Mouse (Mus musculus) left cerebral cortex, postnatal 10 days (tissue): Measurements from ENCODE around the gene Pnpla2. TPM values are rescaled to one million over a fixed set of nuclear protein-coding genes. Genes with fewer than 3 reads are reported as not detected.
A peak's percentile ranks its signal among the peaks of the same experiment; 100 is the strongest.

Experiments used
- DNase-seq, 2 experiments: peaks; one replicate each; pipeline ENCODE4 v3.0.0; 2021 to 2022; ENCODE audit warnings: low spot score in 2 of 2, mixed read lengths in 1 of 2; ENCODE audit errors: extremely low spot score in 1 of 2
- intact Hi-C: fragments of 180-260 bp; cut with DNase I; formaldehyde crosslinking; loops from one replicate; pipeline ENCODE4 v1.15.1; 2025
- total RNA-seq, 2 experiments: library from RNA; stranded (reverse); gene quantifications; 2 replicates each; pipeline ENCODE4 v1.2.3; 2021

Pnpla2 gene
- total RNA-seq, 2 experiments from 2014 or later: 19.2 to 25.5 TPM

DNA sequence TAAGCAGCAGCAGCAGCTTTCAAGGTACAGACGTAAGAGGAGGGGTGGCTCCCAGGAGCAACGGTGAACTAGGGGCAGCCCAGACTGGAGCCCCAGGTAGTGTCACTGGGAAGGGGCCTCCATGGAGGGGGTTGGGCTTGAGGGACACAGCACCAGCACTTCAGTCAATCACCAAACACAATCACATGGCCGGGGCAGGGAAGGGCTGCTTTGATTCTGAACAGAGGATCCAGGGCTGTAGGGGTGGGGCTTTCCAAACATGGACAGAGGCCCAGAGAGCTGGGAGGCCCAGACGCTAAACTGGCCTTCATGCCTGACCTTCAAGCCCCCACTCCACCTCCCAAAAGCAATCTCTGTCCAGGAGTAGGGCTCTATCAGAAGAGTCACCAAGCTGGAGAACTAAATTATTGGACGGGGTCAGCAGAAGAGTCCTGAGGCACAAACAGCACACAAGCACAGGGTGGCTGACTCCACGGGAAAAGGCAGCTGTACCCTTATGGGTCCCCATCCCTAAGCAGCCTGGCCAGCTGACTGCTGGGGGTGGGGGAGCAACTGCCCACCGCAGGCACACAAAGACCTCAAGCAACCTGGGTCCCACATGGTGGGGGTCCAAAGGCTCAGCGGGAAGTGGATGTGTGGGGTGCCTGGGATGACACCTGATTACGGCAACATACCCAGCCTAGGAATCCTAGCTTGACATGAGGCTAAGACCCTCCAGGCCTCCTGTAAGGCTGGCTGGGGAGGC lies 25.0 kb upstream of the Pnpla2 start:
- DNase-seq: peak in 1 of 2 experiments; percentile 34
- intact Hi-C loops: no loop called here

DNA sequence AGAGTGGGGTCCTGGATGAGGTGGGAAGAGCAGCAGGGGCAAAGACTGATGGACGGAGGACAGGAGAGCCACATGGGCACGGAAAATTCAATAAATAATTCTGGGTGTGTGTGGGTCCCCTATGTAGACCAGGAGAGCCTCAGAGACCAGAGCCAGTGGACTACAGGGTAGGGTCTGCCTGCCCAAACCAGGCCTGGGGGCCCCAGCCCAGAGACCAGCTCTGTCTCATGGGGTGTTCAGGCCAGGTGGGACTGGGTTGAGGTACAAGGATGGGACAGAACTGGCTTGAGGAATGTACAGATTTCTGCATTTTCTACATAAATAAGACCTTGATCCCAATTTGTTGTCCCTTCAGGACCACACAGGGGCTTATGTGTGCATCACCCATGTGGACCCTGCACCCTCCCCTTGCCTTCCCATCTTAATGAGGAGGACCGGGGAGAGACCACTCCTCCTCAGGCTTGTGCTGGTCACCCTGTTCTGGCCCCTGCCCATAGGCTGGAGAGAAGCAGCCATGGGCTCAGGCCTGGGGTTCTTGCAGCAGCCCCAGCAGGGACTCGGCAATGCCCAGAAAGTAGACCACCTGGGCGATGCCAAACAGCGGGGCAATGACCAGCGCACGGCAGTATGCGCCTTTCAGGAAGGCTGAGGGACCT lies 24.3 kb upstream of the Pnpla2 start:
- DNase-seq: peak in 1 of 2 experiments; percentile 25
- intact Hi-C loops: no loop called here

DNA sequence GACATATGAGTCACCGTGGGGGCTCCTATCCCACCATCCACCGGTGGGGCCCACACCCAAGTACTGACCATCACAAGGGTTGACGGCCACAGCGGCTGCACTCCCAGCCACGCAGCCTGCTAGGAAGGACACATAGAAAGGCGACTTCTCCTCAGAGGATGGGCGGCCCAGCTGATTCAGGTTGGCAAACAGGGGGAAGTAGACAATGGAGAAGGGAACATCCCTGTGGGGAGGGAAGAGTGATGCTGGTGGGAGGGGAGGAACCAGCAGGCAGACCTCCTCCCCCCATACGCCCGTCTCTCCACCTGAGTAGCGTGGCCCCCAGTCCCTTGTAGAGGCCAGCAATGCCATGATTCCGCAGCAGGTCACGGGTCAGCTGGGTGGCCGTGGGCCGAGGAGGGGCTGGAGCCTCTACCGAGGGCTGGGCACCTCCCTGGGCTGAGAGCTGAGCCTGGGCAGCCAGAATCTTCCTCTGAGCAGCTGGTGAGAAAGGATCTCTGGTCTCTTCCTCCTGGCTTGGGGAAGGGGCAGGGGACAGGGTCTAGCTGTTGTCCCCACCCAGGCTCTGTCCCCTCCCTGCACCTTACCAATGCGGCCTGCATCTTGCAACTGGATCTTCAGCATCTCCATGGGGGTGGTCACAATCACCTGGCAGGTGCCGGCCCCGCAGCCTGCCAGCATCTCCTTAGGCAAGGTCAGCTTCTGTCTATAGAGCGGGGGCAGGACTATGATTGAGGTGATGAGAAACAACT lies 23.4 kb upstream of the Pnpla2 start:
- peak in 1 of 2 experiments; percentile 34 for DNase-seq
- intact Hi-C loops: no loop called here

DNA sequence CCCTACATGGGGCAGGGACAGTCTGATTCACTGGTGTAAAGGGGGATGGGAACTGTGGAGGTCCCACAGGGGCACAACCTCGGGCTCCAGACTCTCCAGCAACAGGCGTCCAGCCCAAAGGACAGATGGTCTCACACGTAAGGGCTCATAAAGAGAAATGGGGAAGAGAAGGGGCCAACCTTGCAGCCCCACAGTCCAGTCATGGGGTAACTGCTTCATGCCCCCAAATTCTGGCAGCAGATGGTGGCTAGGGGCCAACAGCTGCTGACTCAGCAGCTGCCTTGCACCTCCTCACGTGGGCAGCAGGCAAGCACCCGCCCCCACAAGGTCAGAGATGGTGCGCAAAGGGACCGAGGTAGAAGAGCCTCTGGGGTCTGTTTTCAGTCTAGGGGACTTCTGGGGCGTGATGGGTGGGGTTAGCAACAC lies 22.8 kb upstream of the Pnpla2 start:
- intact Hi-C loops: no loop called here
- peak in 1 of 2 experiments; percentile 38 for DNase-seq

DNA sequence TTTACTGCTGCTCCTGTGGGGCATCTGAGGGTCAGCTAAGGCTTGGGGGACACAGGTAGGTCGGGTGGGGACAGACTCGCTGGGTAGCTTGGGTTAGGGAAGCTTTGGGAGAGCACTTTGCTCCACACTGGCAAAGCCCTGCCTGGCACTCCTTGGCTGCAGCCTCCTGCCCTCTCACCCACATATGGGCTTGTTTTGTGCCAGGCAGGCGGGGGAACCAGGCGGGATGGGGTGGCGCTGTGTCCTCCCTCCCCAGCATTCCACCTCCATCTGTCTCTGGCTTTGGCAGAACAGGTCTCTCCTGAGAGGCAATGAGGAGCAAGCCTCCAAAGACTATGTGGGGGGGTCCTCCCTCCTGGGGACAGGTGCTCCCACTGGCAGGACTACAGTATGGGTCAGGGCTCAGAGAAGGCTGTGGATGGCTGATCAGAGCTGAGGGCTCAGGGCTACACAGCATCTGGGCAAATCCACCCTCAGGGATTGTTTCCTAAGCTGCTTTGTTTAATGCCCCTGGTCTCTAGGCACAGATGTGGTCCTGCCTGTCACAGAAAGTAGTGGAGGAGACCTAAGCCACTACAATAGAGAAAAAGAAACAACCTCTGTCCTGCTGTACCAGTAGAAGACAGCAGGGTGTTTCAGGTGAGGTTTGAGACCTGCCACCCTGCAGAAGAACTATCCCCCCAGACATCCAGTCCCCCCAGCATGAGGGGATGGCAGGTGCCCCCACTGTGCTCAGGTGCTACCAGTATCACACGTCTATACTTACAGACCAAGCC lies 22.1 kb upstream of the Pnpla2 start:
- peak in 1 of 2 experiments; percentile 29 for DNase-seq
- intact Hi-C loops: no loop called here

DNA sequence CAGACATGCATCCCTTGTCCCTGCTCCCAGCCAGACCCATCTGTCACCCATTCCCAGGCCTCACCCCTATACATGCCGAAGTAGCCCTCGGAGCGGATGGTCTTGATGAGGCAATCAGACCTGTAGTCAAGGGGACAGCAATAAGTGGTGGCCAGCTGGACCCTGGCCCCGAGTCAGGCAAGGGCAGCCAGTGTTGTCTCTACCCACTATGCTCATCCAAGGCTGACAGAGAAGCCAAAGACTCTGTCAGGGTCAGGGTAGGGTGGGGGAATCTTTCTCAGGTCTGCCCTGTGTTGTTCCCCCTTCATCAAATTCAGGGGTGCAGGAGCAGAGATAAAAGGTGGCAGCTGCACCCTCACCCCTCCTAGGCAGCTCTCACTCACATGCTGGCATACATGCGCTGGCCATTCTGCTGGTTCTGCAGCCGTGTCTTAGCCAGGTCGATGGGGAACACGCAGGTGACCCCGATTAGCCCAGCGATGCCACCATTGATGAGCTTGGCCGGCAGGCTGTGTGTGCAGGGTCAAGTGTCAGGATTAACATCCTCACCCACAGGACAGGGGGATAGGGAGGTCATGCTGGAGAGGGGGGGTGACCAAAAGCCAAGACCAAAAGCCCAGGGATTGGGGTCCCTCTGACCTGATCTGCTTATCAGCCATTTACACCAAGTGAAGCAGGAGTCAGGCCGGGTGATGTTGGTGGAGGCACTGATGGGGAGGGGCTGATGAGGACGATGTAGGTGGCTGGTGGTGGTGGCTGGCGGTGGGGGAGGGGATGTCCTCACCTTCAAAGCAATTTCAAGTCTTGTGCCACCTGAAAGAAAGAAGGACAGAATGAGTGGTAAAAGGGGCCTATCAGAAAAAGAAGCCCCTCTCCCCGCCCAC lies 21.2 kb upstream of the Pnpla2 start:
- intact Hi-C loops: no loop called here
- peak in 1 of 2 experiments; percentile 33 for DNase-seq

DNA sequence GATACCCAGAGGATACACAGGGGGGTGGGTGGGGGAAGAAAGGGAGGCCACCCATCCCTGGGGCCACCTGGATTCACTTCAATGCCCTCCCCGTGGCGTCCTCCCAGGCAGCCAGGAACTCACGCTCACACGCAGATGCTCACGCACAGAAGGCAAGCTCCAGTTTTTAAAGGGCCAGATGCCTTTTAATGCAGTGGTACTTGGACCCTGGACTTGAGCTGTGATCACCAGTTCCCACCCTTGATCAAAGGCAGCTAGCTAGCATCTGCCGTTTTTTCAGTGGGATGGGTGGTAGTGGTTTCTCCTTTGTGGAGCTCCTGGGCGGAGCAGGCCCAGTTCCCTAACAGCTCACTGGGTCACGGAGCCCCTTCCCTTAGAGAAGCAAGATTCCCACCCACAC lies 20.5 kb upstream of the Pnpla2 start:
- DNase-seq: peak; percentile 62 to 63
- intact Hi-C loops: no loop called here

DNA sequence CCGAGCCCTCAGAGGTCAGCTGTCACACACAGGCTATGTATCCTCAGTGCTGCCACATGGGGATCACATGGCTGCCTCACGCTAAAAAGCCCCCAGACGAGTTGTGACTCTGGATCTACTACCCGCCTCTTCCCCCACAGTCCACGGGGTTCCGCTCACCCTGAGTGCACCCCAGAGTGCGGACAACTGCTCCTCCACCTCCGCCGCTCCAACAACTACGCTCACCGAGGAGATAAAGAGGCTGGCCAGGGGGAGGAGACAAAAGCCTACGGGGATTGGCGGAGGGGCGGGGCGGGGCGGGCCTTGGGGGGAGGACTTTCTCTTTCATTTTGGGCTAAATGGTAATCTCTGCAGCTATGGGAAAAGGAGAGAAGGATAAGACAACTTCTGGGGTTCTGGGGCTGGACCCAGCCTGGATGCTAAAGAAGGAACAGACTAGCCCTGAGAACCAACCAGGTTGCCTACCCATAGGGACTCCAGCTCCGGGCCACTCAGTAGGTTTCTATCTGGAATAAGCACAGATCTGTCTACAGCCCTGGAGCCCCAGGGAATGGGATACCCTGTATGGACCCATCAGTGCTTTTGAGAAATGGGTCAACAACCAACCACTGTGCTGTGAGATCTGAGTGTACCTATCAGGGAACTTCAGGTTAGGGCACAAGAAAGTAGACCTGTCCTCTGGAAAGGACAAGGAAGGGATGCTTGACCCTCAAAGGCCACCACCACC lies 19.7 kb upstream of the Pnpla2 start:
- intact Hi-C loops: no loop called here
- peak in 1 of 2 experiments; percentile 76 for DNase-seq

DNA sequence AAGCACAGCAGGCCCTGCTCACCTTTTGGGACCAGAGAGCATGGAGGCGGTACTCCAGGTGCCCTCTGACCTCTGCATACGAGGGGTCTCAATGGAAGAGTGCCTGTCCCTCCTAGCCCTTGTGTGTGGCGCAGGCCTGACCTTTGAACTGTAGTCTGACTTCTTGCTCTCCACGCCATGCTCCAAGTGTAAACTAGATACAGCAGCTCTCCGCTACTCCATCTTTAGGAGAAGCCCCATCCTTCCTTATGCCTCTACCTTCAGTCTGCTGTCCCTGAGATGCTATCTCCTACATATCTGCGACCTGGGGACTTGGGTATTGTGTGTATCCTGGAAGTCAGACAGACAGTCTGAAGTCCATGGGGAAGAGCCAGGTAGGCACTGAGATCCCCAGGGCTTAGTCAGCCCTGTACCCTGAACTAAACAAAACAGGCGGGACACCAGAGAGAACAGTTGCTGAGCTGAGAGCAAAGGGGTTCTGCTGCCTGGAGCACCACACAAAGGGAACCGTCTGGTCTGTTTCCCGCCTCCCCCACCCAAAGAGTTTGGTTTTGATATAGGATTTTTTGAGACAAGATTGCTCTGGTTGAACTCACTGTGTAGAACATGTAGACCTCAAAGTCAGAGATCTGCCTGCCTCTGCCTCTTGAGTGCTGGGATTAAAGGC lies 19.0 kb upstream of the Pnpla2 start:
- peak in 1 of 2 experiments; percentile 32 for DNase-seq
- intact Hi-C loops: no loop called here

DNA sequence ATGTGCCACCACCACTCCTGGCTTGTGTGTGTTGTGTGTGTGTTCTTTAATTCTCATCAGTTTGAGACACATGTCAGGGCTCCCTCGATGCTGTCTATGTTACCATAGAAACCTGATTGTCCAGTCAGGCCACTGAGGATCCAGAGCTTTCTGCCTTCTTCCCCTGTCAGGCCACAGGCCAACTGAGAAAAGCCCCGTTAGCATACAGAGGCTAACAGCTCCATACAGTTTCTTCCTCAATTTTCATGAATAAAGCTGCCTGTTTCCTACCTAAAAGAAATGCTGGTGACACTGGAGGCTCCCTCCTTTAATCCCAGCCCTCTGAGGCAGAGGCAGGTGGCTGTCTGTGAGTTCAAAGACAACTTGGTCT lies 18.5 kb upstream of the Pnpla2 start:
- intact Hi-C loops: no loop called here
- DNase-seq: no peak

DNA sequence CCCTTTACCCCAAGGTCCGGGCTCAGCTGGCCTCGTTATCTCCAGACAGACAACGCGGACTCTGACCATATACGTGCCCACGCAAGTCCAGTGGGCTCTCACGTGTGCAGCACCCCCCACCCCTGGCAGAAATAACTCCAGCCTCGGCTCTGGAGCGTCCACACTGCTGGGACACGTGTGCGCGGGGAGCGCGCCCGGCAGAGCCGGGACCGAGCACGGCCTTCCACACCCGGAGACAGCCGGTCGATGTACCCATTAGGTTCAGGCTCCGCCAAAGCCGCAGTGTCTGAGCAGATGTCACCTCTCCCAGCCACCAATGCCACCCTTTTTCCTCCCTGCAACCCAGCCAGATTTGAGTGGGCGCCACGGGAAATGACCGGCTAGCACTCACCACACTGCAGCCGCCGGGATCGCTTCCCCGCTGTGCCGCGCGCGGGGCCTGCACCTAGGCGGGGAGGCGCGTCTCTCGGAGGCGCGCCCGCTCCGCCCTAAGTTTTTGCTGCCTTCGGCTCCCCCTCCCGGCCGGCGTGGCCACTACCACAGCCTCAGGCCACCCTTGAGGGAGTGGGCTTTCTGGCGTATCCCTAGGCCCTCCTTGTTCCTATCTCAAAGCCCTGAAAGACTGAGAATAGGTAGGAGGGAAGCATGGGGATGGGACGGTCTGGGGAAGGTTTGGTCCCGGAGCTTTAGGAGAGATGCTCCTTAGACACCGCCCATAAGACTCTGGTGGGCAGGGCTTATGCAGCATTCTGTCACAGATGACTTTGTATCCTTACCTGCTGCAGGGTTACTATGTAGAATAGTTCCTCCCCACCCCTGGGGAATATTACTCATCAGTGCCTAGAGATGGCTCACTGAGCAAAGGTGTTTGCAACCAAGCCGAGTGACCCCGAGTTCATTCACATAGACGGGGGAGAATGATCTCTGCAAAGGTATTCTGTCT lies 17.5 kb upstream of the Pnpla2 start, which contains the start of gene Slc25a22:
Slc25a22 (minus strand) TSS at position 715 of the 943 bp plus-strand sequence.
- intact Hi-C loops: no loop called here
- DNase-seq: peak; percentile 76 to 91

DNA sequence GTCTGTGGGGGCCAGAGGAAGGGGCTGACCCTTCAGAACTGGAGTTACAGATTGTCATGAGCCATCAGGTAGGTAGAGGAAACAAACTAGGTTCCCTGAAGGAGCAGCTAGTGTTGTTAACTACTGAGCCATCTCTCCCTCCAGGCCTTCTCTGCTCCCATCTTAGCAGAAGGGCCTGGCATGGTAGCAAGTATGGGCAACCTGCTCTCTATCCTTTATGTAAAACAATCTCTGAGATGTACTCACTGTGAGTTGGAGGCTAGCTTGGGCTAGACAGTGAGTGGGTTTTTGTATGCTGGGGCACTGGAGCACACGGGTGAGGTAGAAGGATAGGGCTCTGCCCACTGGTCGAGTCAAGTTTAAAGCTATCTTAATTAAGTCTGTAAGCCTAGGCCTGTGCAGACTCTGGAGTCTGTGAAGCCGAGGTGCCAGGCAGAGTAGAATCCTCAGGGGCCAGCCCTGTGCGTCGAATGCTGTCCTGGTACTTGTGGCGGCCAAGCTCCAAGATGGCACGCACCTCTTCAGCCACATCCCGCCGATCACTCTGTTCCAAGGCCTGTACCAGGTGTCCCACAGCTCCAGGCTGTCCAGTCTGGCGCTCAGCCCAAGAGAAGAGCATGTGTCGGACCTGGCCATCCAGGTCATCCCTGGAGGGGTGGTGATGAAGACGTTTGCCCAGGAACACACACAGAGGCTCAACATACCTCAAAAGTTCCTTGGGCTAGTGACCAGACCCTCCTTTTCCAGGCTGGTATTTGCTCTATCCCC lies 16.6 kb upstream of the Pnpla2 start:
- intact Hi-C loops: no loop called here
- DNase-seq: peak in 1 of 2 experiments; percentile 44

DNA sequence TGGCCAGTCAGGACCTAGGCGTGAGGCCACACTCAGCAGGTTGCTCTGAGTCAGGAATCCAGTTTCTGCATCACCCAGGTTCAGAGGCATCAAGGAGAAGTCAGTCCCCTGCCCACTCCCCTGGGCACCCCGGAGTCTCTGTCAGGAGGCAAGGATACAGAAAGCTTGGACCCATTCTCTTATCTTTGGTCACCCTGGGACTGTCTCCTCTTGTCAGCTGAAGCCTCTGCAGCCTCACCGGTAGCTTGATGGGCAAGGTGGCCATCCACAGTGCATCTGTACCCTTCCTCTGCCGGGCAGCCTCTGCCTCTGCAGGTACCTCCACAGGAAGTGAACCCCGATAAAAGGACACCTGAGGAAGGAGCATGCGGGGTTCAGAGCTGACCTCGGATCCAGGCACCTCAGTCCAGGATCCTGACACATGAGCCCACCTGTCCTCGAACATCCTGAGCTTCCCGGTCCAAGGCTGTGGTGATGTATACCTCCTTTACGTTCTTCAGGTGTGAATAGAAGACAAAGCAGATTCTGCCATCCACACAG lies 15.8 kb upstream of the Pnpla2 start:
- DNase-seq: no peak
- intact Hi-C loops: no loop called here

DNA sequence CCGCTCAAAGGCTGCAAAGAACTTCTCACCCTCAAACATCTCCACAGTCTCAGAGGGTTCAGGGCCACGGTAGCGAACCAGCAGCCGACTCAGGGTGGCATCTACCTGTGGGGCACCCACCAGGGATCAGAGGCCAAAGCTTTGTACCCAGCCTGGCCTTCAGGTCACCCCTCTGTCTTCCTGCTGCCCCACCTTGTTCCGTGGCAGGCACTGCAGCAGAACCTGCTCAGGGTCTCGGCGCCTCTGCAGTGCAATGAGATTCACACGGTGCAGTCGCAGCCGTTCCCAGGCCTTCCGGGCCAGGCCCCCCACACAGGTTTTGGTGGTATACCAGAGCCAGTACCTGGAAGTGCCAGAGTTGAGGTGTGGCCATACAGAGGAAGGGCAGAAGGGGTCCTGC lies 15.2 kb upstream of the Pnpla2 start:
- peak in 1 of 2 experiments; percentile 30 for DNase-seq
- intact Hi-C loops: no loop called here

DNA sequence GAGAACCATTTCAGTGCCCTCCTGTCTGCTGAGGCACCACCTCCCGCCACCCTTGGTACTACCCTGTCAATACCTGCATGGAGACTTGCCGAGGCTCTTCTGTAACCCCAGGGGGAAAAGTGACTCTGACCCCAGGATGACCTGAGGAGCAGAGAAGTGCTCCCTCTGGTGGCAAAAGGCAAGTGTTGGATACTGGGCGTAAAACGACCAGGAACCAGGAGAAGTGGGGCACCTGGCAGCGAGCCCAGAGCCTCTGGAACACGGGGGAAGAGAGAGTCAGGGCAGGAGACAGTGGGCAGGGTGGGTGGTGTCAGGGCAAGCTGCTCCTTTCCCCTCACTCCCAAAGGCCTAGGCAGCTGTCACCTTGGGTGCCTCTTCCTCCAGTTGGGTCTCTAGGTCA lies 14.4 kb upstream of the Pnpla2 start:
- peak in 1 of 2 experiments; percentile 86 for DNase-seq
- intact Hi-C loops: no loop called here
